Mouse (Mus musculus) cerebellum, adult 9-10 months (tissue): ENCODE measurements at regions not wholly inside any gene's neighbourhood (a gene's known extent, or its start where the extent isn't known, plus 50 kb on each side); places are given as distances from the start of the nearest gene placed in this dataset.
A peak's percentile ranks its signal among the peaks of the same experiment; 100 is the strongest.
"Not testable (repeated sequence)": the region's sequence is repeated elsewhere in the genome, so short reads cannot be mapped to it uniquely, and the experiment has no call there.

Experiments
- DNase-seq: peaks from one replicate; pipeline ENCODE4 v3.0.0; 2022

- DNase-seq = no peak
These were observed 126.5 kb upstream of the A430005L14Rik start for GRCm38 (mm10) chr4:153830491-153830890.

GRCm38 (mm10) chr4:153831251-153831650, 125.8 kb upstream of the A430005L14Rik start:
- not testable (repeated sequence) for DNase-seq

DNA sequence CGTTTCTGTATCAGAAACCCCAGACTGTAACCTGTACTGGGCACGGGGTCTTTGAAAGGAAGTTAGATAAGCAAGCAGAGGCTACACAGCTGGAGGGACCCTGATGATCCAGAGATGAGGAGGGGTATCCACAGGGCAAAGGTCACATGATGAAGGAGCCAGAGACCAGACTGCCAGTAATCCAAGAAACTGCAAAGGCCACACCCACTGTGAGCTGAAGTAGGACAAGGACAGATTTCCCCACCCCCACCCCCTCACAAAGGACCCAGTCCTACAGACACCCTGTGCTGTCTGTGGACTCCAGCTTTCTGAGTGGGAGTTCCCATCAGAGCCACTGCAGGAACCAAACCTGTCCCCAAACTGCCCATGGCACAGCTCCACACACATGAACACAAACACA, 124.9 kb upstream of the A430005L14Rik start:
- DNase-seq = no peak

- no peak for DNase-seq
These were observed 112.3 kb upstream of the A430005L14Rik start for GRCm38 (mm10) chr4:153844766-153845165.

DNA sequence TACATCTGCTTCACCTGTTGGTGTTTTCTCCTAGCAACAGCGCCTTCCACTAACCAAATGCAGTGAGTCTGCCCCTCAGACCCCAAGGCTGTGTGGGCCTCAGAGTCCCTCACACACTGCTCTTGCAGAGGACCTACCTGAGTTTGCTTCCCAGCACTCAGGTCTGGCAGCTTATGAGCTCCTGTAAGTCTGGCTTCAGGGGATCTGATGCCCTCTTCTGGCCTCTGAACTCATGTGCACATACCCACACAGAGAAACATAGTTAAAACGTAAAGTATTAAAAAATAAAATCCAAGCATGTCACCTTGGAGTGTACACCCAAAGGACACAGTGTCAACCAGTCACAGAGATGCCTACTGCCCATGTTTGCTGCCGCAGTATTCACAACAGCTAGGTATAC, 108.8 kb upstream of the A430005L14Rik start:
- no peak for DNase-seq

DNA sequence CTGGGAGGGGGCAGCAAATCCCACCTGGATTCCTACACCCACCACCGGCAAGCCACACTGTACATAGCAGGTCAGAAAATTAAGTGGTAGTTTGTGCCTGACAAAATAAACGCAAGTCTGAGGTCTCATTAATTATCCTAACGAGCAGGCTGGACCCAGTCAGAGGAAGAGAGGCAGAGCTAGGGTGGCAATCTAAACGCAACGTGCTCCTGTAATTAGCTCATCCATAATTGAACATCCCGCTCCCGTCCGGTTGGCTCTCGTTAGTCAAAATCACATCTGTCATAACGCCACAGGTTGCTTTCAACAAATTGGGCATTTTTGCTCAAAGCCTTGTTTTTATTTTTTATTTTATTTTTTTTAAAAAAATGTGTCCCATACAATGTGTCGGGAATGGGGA, 106.9 kb upstream of the A430005L14Rik start:
- DNase-seq = no peak

GRCm38 (mm10) chr4:153854084-153854747, 102.8 kb upstream of the A430005L14Rik start:
- peak; percentile 9 for DNase-seq

DNA sequence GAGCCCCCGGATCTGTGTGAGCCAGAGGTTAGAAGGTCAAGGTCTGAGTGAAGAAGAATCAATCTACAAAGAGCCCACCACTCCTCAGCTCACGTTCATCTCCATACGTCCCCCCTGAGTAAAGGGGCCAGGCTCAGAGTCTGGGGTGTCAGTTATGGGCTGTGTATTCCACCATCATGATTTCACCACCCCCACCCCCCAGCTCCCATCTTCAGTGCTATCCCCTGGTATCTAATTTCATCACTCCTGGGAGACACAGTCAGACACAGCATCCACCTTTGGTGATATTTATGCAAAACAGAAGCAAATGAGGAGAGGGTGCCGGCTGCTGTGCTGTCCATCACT, 102.3 kb upstream of the A430005L14Rik start:
- no peak for DNase-seq

DNA sequence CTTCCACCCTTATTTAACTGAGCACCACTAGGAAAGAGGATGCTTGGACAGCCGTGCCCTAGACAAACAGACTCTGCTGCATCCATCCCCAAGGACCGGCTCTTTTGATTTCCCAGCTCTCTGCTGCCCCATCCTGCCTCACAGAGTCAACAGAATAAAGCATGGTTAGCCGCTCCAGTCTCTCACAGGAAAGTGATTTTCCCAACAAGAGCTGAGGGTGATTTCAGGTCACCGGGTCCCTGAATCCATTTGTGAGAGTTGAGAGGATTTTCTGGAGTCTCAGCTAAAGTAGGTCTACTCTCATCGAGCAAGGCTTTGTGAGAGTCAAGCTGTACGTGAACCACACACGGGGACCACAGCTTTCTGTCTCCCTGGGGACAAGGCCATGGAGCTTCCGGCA, 95.6 kb upstream of the A430005L14Rik start:
- no peak for DNase-seq

- DNase-seq = no peak
These were observed 94.8 kb upstream of the A430005L14Rik start for GRCm38 (mm10) chr4:153862121-153862660.

DNA sequence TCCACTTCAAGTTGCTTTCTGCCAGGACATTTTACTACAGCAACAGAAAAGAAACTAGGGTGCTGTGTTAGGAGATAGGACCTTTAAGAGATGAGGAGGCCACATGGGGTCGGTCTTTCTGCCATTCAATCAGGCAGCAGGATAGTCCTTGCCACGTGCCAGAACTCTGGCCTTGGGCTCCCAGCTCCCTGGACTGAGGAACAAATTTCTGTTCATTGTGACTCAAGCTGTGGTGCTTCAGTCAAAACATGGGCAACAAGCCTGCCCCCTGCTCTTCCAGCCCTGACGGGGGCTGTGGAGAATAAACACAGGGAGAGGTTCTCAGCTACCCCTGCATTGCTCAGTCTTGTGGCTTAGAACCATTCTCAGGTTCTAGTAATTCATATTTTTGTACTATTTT, 84.7 kb upstream of the A430005L14Rik start:
- DNase-seq = no peak

GRCm38 (mm10) chr4:153875036-153875435, 82.0 kb upstream of the A430005L14Rik start:
- DNase-seq = not testable (repeated sequence)

GRCm38 (mm10) chr4:153876954-153877642, 79.9 kb upstream of the A430005L14Rik start:
- DNase-seq = no peak

- DNase-seq = no peak
These were observed 74.0 kb upstream of the A430005L14Rik start for GRCm38 (mm10) chr4:153883057-153883456.

DNA sequence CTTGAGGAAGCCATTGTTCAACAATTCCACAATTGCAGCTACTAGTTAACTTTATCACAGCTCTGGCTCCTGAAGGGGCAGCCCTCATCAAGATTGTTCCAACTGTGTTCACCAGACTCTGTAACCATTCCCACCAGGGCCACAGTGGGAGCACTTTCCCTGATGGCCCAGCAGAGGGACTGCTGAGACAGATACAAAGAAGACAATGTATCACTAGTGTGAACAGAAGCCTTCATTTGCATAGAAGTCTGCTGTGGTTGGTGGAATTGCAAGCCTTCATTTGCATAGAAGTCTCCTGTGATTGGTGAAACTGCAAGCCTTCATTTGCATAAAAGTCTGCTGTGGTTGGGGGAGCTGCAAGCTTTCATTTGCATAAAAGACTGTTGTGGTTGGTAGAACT, 73.0 kb upstream of the A430005L14Rik start:
- DNase-seq = no peak

DNA sequence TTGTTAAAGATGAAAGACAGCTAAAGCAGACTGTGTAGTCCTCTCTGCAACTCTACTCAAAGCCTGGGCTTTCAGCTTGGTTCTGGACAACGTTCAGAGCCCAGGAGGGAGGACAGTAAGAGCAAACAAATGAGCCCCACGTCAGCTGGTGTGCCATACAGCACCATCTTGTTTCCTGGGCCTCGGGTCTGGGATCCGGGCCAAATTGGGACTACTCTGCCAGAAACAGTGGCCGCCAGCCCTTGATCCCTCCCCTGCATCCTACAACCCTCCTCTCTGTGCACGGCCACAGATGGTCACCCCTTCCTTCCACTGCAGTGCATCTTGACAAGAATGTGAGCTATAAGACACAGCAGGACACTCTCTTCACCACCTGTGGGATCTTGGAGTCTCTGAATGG, 71.2 kb upstream of the A430005L14Rik start:
- peak; percentile 47 for DNase-seq

DNA sequence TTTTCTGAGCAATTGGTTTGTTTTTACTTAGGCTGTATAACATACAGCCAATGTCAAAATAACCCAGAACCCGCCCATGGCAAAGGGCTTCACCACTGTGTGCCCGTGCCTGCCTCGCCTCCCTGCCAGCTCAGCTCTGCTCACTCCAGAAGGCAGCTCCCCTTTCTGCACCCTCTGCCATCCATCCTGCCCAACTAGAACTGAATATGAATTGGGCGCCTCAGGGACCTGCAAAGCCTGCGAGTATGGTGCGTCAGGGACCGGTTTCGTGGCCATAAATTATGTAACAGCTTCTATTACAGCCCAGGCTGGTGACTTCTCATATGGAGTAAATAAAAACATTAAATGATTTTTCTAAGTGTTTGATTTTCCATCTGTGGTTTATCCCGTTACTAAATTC, 66.9 kb upstream of the A430005L14Rik start:
- no peak for DNase-seq

DNA sequence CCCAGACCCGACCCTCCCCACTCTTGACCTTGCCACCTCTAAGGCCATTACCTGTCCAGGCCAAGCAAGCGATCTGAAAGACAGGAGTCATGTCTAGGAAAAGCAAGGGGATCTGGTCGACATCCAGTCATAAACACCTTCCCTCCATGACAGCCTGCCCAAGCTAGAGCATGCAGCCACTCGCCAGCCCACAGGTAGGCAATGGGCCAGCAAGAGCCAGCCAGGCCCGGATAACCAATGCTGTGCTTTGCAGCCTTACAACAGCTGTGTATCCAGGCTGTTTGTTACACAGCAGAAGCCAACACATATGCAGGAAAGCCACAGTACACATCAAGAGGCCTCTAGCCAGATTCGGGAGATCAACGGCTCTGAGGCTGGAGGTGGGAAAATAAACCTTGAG, 57.3 kb upstream of the A430005L14Rik start:
- no peak for DNase-seq

DNA sequence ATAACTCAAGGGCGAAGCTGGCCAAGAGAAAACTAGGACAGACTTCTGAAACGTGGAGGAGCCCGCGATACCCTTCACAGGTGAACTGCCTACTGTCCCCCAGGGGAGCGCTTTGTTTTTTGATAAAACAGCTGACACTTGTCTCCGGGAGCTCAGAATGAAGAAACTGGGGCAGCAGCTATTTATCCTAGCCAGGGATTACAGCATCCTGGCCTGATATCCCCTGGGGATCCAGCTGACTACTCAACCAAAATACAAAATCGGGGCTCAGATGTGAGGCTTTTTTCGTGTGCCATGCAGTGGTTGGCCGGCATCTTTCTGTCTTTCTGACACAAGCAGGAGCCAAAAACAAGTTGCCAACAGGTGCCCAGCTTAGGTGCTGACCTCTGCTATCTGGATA, 52.0 kb upstream of the A430005L14Rik start:
- DNase-seq = peak; percentile 6

DNA sequence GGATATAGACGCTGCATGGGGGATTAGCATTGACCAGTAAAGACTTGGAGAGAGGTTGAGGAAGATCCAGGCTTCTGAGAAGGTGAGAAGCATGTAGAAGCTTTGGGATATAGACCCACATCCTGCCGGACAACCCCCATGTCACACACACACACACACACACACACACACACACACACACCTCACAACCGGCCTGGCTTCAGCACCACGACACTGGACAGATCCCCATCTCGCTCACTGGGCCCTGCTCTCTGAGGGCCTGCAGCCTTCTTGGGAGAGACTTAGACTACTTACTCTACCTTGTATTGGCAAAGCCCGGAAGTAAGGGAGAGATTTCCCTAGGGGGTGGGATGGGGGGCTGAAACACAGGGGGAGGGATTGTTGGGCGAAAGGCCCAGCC, 51.5 kb upstream of the A430005L14Rik start:
- DNase-seq = no peak
